Comparison of ENCODE assay signal across 24 mouse cellular contexts in genomic region chr17:79241489-79241888, GRCm38 (mm10).
"Had no signal": no experiment of that assay in that cellular context is flagged by ENCODE, and none has a peak within 500 bp of the region (broad histone marks: within the 10 kb centered on the region; RNA-seq: fewer than 3 reads in every experiment).

No protein-coding gene starts in this region.

- DNase-seq: forebrain, postnatal 0 days; gastrocnemius, postnatal 14 days; gastrocnemius, postnatal 36 days; heart, adult 18-20 months; heart, postnatal 14 days; heart, postnatal 36 days; liver; liver, embryonic 13.5 days; liver, postnatal 0 days had no signal

- H3K36me3 ChIP-seq: forebrain, embryonic 15.5 days; heart, embryonic 13.5 days; heart, embryonic 15.5 days; hindbrain, embryonic 13.5 days; hindbrain, embryonic 15.5 days; limb, embryonic 10.5 days; limb, embryonic 12.5 days; liver, embryonic 13.5 days; liver, embryonic 15.5 days had no signal

- H3K9me3 ChIP-seq: forebrain, embryonic 15.5 days; heart, embryonic 15.5 days; hindbrain, embryonic 15.5 days; limb, embryonic 10.5 days; liver, embryonic 15.5 days had no signal

- ATAC-seq: forebrain, embryonic 15.5 days; forebrain, postnatal 0 days; hindbrain, postnatal 0 days; intestine, embryonic 16.5 days; liver, postnatal 0 days had no signal

- H3K27ac ChIP-seq: forebrain, embryonic 15.5 days; heart, embryonic 13.5 days; heart, embryonic 15.5 days; hindbrain, embryonic 13.5 days; hindbrain, embryonic 15.5 days; hindbrain, postnatal 0 days; kidney, postnatal 0 days; layer of hippocampus, adult 2 months; left cerebral cortex, adult 2 months; limb, embryonic 10.5 days; limb, embryonic 12.5 days; liver, embryonic 13.5 days; liver, embryonic 15.5 days had no signal

- H3K4me3 ChIP-seq: forebrain, embryonic 15.5 days; heart, embryonic 13.5 days; heart, embryonic 15.5 days; hindbrain, embryonic 13.5 days; hindbrain, embryonic 15.5 days; layer of hippocampus, adult 2 months; left cerebral cortex, adult 2 months; limb, embryonic 10.5 days; limb, embryonic 12.5 days; liver, embryonic 13.5 days; liver, embryonic 15.5 days had no signal

- H3K4me2 ChIP-seq: forebrain, embryonic 15.5 days; heart, embryonic 11.5 days; heart, embryonic 13.5 days; heart, embryonic 15.5 days; hindbrain, embryonic 13.5 days; hindbrain, embryonic 15.5 days; limb, embryonic 12.5 days; liver, embryonic 11.5 days; liver, embryonic 13.5 days; liver, embryonic 15.5 days had no signal

- H3K9ac ChIP-seq: forebrain, embryonic 15.5 days; forebrain, postnatal 0 days; heart, embryonic 13.5 days; heart, embryonic 15.5 days; hindbrain, embryonic 13.5 days; hindbrain, embryonic 15.5 days; limb, embryonic 12.5 days; liver, embryonic 13.5 days; liver, embryonic 15.5 days; liver, postnatal 0 days had no signal

- H3K4me1 ChIP-seq: forebrain, embryonic 15.5 days; heart, embryonic 13.5 days; heart, embryonic 15.5 days; hindbrain, embryonic 13.5 days; hindbrain, embryonic 15.5 days; limb, embryonic 10.5 days; limb, embryonic 12.5 days; liver, embryonic 13.5 days; liver, embryonic 15.5 days had no signal

- H3K27me3 ChIP-seq: forebrain, embryonic 15.5 days; heart, embryonic 13.5 days; heart, embryonic 15.5 days; hindbrain, embryonic 13.5 days; hindbrain, embryonic 15.5 days; limb, embryonic 12.5 days; liver, embryonic 13.5 days; liver, embryonic 15.5 days had no signal
